Comparison of ENCODE assay signal across 8 mouse cellular contexts in genomic region chr14:24253611-24254202, GRCm38 (mm10). TPM values are rescaled to one million over a fixed set of nuclear protein-coding genes. Genes with fewer than 3 reads are reported as not detected.
DNase-seq lines count a peak whose midpoint lies in the region; ATAC-seq lines count a peak whose summit lies in the region.

No protein-coding gene starts in this region.

- H3K27me3 ChIP-seq in hindbrain, embryonic 10.5 days (ENCODE audit: insufficient read depth, poor library complexity, severe bottlenecking), result peaks cover 7% of the 10 kb centered on the region; the same call in 1 of the 2 replicates
- H3K27me3 ChIP-seq in limb, embryonic 13.5 days, result no peaks in the 10 kb centered on the region
- no peaks in the 10 kb centered on the region for H3K27me3 ChIP-seq in stomach, embryonic 15.5 days (replicated peaks)

- WGBS in hindbrain, embryonic 10.5 days, result 5% methylated on average over 8 of the region's 8 CpGs
- WGBS in limb, embryonic 13.5 days, result 1% methylated on average over 8 of the region's 8 CpGs
- WGBS in stomach, embryonic 15.5 days, result 6% methylated on average over 8 of the region's 8 CpGs

- peak overlapping the region; percentile 35 for H3K4me3 ChIP-seq in hindbrain, embryonic 10.5 days
- peak overlapping the region; percentile 14; the same call in 1 of the 2 replicates for H3K4me3 ChIP-seq in limb, embryonic 13.5 days
- H3K4me3 ChIP-seq in stomach, embryonic 15.5 days (replicated peaks), result no peak overlapping the region

- DNase-seq in 3T3-L1 (ENCODE audit: low read depth, low spot score) (peak; percentile 34), ZHBTc4 (ENCODE audit: low read depth, low spot score) (peak; percentile 97)
- DNase-seq in hindbrain, embryonic 10.5 days (ENCODE audit: low spot score), result peak; percentile 67
- DNase-seq in cerebellum, adult 9-11 months, result no peak
- DNase-seq in left cerebral cortex, adult 11 months (ENCODE audit: low spot score), result no peak

- ATAC-seq in limb, embryonic 13.5 days (ENCODE audit: low FRiP score, low read depth), result peak; percentile 93
- ATAC-seq in stomach, embryonic 15.5 days (ENCODE audit: insufficient read depth, low FRiP score, low read depth), result peak; percentile 90
- no peak for ATAC-seq in monocyte, adult 5-6 weeks (replicated peaks; ENCODE audit: insufficient number of reproducible peaks, low FRiP score, low TSS enrichment, poor library complexity, severe bottlenecking)

- H3K27ac ChIP-seq in hindbrain, embryonic 10.5 days, result peak overlapping the region; percentile 81
- peak overlapping the region; percentile 98 for H3K27ac ChIP-seq in limb, embryonic 13.5 days
- peak overlapping the region; percentile 86 for H3K27ac ChIP-seq in stomach, embryonic 15.5 days

- H3K9me3 ChIP-seq in hindbrain, embryonic 10.5 days, result 0 out of 2 replicates have a peak, but pooled peaks cover 5% of the 10 kb centered on the region
- H3K9me3 ChIP-seq in limb, embryonic 13.5 days, result no peaks in the 10 kb centered on the region
- H3K9me3 ChIP-seq in stomach, embryonic 15.5 days, result no peaks in the 10 kb centered on the region

- H3K4me2 ChIP-seq in limb, embryonic 13.5 days (replicated peaks), result peak overlapping the region; percentile 57
- H3K4me2 ChIP-seq in stomach, embryonic 15.5 days, result peak overlapping the region; percentile 38

- peaks cover 20% of the 10 kb centered on the region for H3K4me1 ChIP-seq in hindbrain, embryonic 10.5 days (replicated peaks)
- H3K4me1 ChIP-seq in limb, embryonic 13.5 days, result peaks cover 57% of the 10 kb centered on the region
- H3K4me1 ChIP-seq in stomach, embryonic 15.5 days, result peaks cover 16% of the 10 kb centered on the region

- no peaks in the 10 kb centered on the region for H3K36me3 ChIP-seq in hindbrain, embryonic 10.5 days
- no peaks in the 10 kb centered on the region for H3K36me3 ChIP-seq in limb, embryonic 13.5 days
- no peaks in the 10 kb centered on the region for H3K36me3 ChIP-seq in stomach, embryonic 15.5 days

- H3K9ac ChIP-seq in limb, embryonic 13.5 days, result peak overlapping the region; percentile 53
- H3K9ac ChIP-seq in stomach, embryonic 15.5 days, result no peak overlapping the region

RNA-seq across cellular contexts. Expression of gene Dlg5, which starts 8.0 kb away (rescaled TPM):
- polyA plus RNA-seq in hindbrain, embryonic 10.5 days (2016; fragmentation: Nextera tagmentation; extraction: Ambion mirVana), result 12.7 and 14.0 TPM in 2 replicates
- 30.2 and 31.5 TPM in 2 replicates for polyA plus RNA-seq in limb, embryonic 13.5 days (2015; fragmentation: Nextera tagmentation; extraction: Ambion mirVana)
- 13.5 and 15.6 TPM in 2 replicates for polyA plus RNA-seq in stomach, embryonic 15.5 days (2015; fragmentation: Nextera tagmentation; extraction: Ambion mirVana)
- total RNA-seq in monocyte, adult 5-6 weeks (2017), result 0.10 TPM in 2 of 3 replicates, not detected in the other

RNA-seq across cellular contexts. Expression of gene E330034G19Rik, which starts 39.3 kb away (rescaled TPM):
- polyA plus RNA-seq in hindbrain, embryonic 10.5 days (2016; fragmentation: Nextera tagmentation; extraction: Ambion mirVana), result not detected in 2 replicates
- polyA plus RNA-seq in limb, embryonic 13.5 days (2015; fragmentation: Nextera tagmentation; extraction: Ambion mirVana), result 0.10 TPM in 1 of 2 replicates, not detected in the other
- not detected in 2 replicates for polyA plus RNA-seq in stomach, embryonic 15.5 days (2015; fragmentation: Nextera tagmentation; extraction: Ambion mirVana)
- not detected in 3 replicates for total RNA-seq in monocyte, adult 5-6 weeks (2017)

Comparison
In these comparisons a context has a peak if more than half of its experiments do, and no peak if none do; other contexts are left out.
1. DNase-seq: peak in 3T3-L1 (single experiment), ZHBTc4 (single experiment) and hindbrain, embryonic 10.5 days (single experiment); none in cerebellum, adult 9-11 months (single experiment) and left cerebral cortex, adult 11 months (single experiment).
2. Peak in every context shown above with its lines, with median percentiles within 50 percentile points of each other: H3K27ac ChIP-seq.